Mouse (Mus musculus) intestine, embryonic 14.5 days (tissue): ENCODE data around the gene Gm2a. TPM values are rescaled to one million over a fixed set of nuclear protein-coding genes. Genes with fewer than 3 reads are reported as not detected.

ENCODE experiments used
- ATAC-seq: fragments of 200-750 bp; cut with Nextera tagmentation; replicated peaks from 2 replicates; pipeline ENCODE4 v1.8.0; 2017; ENCODE audit warnings: low read depth, moderate number of reproducible peaks, moderate TSS enrichment, moderate library complexity; ENCODE audit not compliant: low FRiP score, low TSS enrichment
- DNase-seq: peaks from one replicate; pipeline ENCODE4 v3.0.0-alpha.2; 2018; ENCODE audit warnings: low spot score
- H3K27ac ChIP-seq: fragments of 300-500 bp; sonication (generic); 2 replicates; pipeline ENCODE4 v1.5.1; 2014; ENCODE audit warnings: low read depth, mild to moderate bottlenecking, control low read depth
- H3K27me3 ChIP-seq: fragments of 300-500 bp; sonication (generic); replicated peaks from 2 replicates; pipeline ENCODE4 v1.6.1; 2014; ENCODE audit warnings: low read length, control low read depth; ENCODE audit not compliant: control insufficient read depth, insufficient read depth
- H3K36me3 ChIP-seq: fragments of 300-500 bp; sonication (generic); 2 replicates; pipeline ENCODE4 v1.6.1; 2014; ENCODE audit warnings: low read length, control low read depth; ENCODE audit not compliant: control insufficient read depth, insufficient read depth
- H3K4me1 ChIP-seq: fragments of 300-500 bp; sonication (generic); replicated peaks from 2 replicates; pipeline ENCODE4 v1.6.1; 2014; ENCODE audit warnings: low read length, control low read depth, mixed read lengths; ENCODE audit not compliant: control insufficient read depth, insufficient read depth
- H3K4me2 ChIP-seq: fragments of 300-500 bp; sonication (generic); 2 replicates; pipeline ENCODE4 v1.6.1; 2014; ENCODE audit warnings: low read length
- H3K4me3 ChIP-seq: fragments of 300-500 bp; sonication (generic); 2 replicates; pipeline ENCODE4 v1.5.1; 2014; ENCODE audit warnings: low read depth, low read length, control low read depth, mixed read lengths
- H3K9ac ChIP-seq: fragments of 300-500 bp; sonication (generic); 2 replicates; pipeline ENCODE4 v1.6.1; 2014; ENCODE audit warnings: mild to moderate bottlenecking, low read length
- H3K9me3 ChIP-seq: fragments of 300-500 bp; sonication (generic); 2 replicates; pipeline ENCODE4 v1.6.1; 2016; ENCODE audit warnings: low read length, control low read depth; ENCODE audit not compliant: control insufficient read depth
- WGBS: fragments of 180-500 bp; shearing (Covaris S2); extraction: QIAGEN DNeasy Blood & Tissue Kit; methylation state at CpG from one replicate; pipeline ENCODE4 v1.1.7; 2014; 5-methylcytosine and 5-hydroxymethylcytosine counted together
- polyA plus RNA-seq: library from polyadenylated mRNA; unstranded; fragments of >200 nt; fragmentation: Nextera tagmentation; extraction: Ambion mirVana; gene quantifications from 2 replicates; pipeline ENCODE4 v1.2.1, GENCODE M21; 2014

The Gm2a gene
- 23.1 and 24.9 TPM in 2 replicates for polyA plus RNA-seq

- peak; percentile 97 for ATAC-seq
- no peaks in the 10 kb centered on the region for H3K9me3 ChIP-seq
- no peaks in the 10 kb centered on the region for H3K36me3 ChIP-seq
- peak within 1 kb of the TSS; percentile 76 for H3K4me2 ChIP-seq
- no peaks in the 10 kb centered on the region; the same call in 1 of the 2 replicates for H3K4me1 ChIP-seq
- 1% methylated on average over 45 of the region's 45 CpGs for WGBS
- H3K9ac ChIP-seq: peak within 1 kb of the TSS; percentile 47
- peak; percentile 97 for DNase-seq
- H3K27me3 ChIP-seq: no peaks in the 10 kb centered on the region
- peak within 1 kb of the TSS; percentile 51 for H3K27ac ChIP-seq
- peak within 1 kb of the TSS; percentile 57 for H3K4me3 ChIP-seq
These were observed at the start of gene Gm2a for GRCm38 (mm10) chr11:55097463-55098188. TSS of gene Gm2a (plus strand) at chr11:55098115.

- Histone ChIP-seq H3K36me3 (no peaks in the 10 kb centered on the region), H3K27ac (no peak overlapping the region), H3K4me1 (no peaks in the 10 kb centered on the region; the same call in 1 of the 2 replicates), H3K27me3 (no peaks in the 10 kb centered on the region), H3K4me2 (no peak overlapping the region), H3K9ac (no peak overlapping the region), H3K4me3 (no peak overlapping the region), H3K9me3 (no peaks in the 10 kb centered on the region)
- WGBS: 75% methylated on average over 7 of the region's 7 CpGs
- no peak for DNase-seq
- no peak for ATAC-seq
These were observed 46.9 kb upstream of the Gm2a start for GRCm38 (mm10) chr11:55050837-55051510.

- Histone ChIP-seq H3K27ac (no peak overlapping the region), H3K27me3 (no peaks in the 10 kb centered on the region), H3K4me3 (no peak overlapping the region), H3K9ac (no peak overlapping the region), H3K9me3 (no peaks in the 10 kb centered on the region), H3K4me2 (no peak overlapping the region), H3K4me1 (no peaks in the 10 kb centered on the region), H3K36me3 (no peaks in the 10 kb centered on the region)
- ATAC-seq: no peak
- DNase-seq: no peak
- 84% methylated on average over 3 of the region's 3 CpGs for WGBS
These were observed 40.4 kb upstream of the Gm2a start for GRCm38 (mm10) chr11:55057511-55057910.

- H3K4me1 ChIP-seq: no peaks in the 10 kb centered on the region
- no peak overlapping the region for H3K4me3 ChIP-seq
- WGBS: 87% methylated on average over 5 of the region's 5 CpGs
- ATAC-seq: no peak
- no peak overlapping the region for H3K27ac ChIP-seq
- no peak for DNase-seq
- no peaks in the 10 kb centered on the region for H3K27me3 ChIP-seq
- H3K36me3 ChIP-seq: no peaks in the 10 kb centered on the region
- no peak overlapping the region for H3K4me2 ChIP-seq
- no peak overlapping the region for H3K9ac ChIP-seq
- no peaks in the 10 kb centered on the region for H3K9me3 ChIP-seq
These were observed 37.1 kb upstream of the Gm2a start for GRCm38 (mm10) chr11:55060802-55061201.

- no peak overlapping the region for H3K9ac ChIP-seq
- no peaks in the 10 kb centered on the region for H3K27me3 ChIP-seq
- 35% methylated on average over 5 of the region's 5 CpGs for WGBS
- ATAC-seq: no peak
- no peak overlapping the region for H3K27ac ChIP-seq
- no peaks in the 10 kb centered on the region for H3K4me1 ChIP-seq
- no peaks in the 10 kb centered on the region for H3K9me3 ChIP-seq
- H3K36me3 ChIP-seq: no peaks in the 10 kb centered on the region
- no peak overlapping the region for H3K4me3 ChIP-seq
- no peak for DNase-seq
- H3K4me2 ChIP-seq: no peak overlapping the region
These were observed 35.1 kb upstream of the Gm2a start for GRCm38 (mm10) chr11:55062856-55063255.

- Histone ChIP-seq H3K4me2 (no peak overlapping the region), H3K9ac (no peak overlapping the region), H3K27ac (no peak overlapping the region), H3K36me3 (no peaks in the 10 kb centered on the region), H3K4me1 (no peaks in the 10 kb centered on the region), H3K4me3 (no peak overlapping the region), H3K27me3 (no peaks in the 10 kb centered on the region), H3K9me3 (no peaks in the 10 kb centered on the region)
- WGBS: 63% methylated on average over 4 of the region's 4 CpGs
- ATAC-seq: no peak
- DNase-seq: no peak
These were observed 31.0 kb upstream of the Gm2a start for GRCm38 (mm10) chr11:55066921-55067320.

- Histone ChIP-seq H3K36me3 (no peaks in the 10 kb centered on the region), H3K4me1 (no peaks in the 10 kb centered on the region), H3K4me2 (no peak overlapping the region), H3K27ac (no peak overlapping the region; the same call in 1 of the 2 replicates), H3K4me3 (no peak overlapping the region), H3K9ac (no peak overlapping the region), H3K27me3 (no peaks in the 10 kb centered on the region), H3K9me3 (no peaks in the 10 kb centered on the region)
- DNase-seq (no peak), ATAC-seq (no peak)
- 47% methylated on average over 2 of the region's 2 CpGs for WGBS
These were observed 28.9 kb upstream of the Gm2a start for GRCm38 (mm10) chr11:55069023-55069422.

GRCm38 (mm10) chr11:55071344-55071743, 26.6 kb upstream of the Gm2a start:
- ATAC-seq: no peak
- H3K4me1 ChIP-seq: no peaks in the 10 kb centered on the region
- no peaks in the 10 kb centered on the region for H3K9me3 ChIP-seq
- no peaks in the 10 kb centered on the region for H3K36me3 ChIP-seq
- H3K9ac ChIP-seq: no peak overlapping the region
- WGBS: 83% methylated on average over 5 of the region's 5 CpGs
- no peaks in the 10 kb centered on the region for H3K27me3 ChIP-seq
- H3K27ac ChIP-seq: no peak overlapping the region
- H3K4me2 ChIP-seq: no peak overlapping the region
- H3K4me3 ChIP-seq: no peak overlapping the region
- DNase-seq: no peak
